8 mouse cellular contexts compared by ENCODE assay signal in genomic region chr7:96778601-96778969, GRCm38 (mm10).
DNase-seq lines count a peak whose midpoint lies in the region; ATAC-seq lines count a peak whose summit lies in the region.

No protein-coding gene starts in this region.

- no peak overlapping the region for H3K4me3 ChIP-seq in hindbrain, embryonic 12.5 days

- intact Hi-C loops in left cerebral cortex, postnatal 4 days (cut with DNase I): loop anchor here (5.0 kb wide), 1 partner anchor 134 kb away; no protein-coding TSS in a partner anchor

- H3K36me3 ChIP-seq in hindbrain, embryonic 12.5 days: no peaks in the 10 kb centered on the region

- peak; percentile 45 to 77 for DNase-seq in adrenal gland, adult (ENCODE audit: inconsistent age in 2 of 2, low spot score in 1 of 2)
- DNase-seq in adrenal gland, adult 8-10 months: no peak
- DNase-seq in left cerebral cortex, postnatal 4 days: peak; percentile 27
- DNase-seq in left cerebral cortex, adult 18-20 months (ENCODE audit: low spot score in 2 of 2): no peak
- peak; percentile 58 for DNase-seq in embryo, embryonic 11 days
- DNase-seq in spleen, adult 12 weeks (ENCODE audit: low spot score): peak; percentile 48
- no peak for DNase-seq in urinary bladder, postnatal 36 days (ENCODE audit: low spot score in 2 of 2)

- H3K27me3 ChIP-seq in hindbrain, embryonic 12.5 days: no peaks in the 10 kb centered on the region

- no peak overlapping the region for H3K9ac ChIP-seq in hindbrain, embryonic 12.5 days

- peaks cover 17% of the 10 kb centered on the region for H3K4me1 ChIP-seq in hindbrain, embryonic 12.5 days

- no peak overlapping the region for H3K4me2 ChIP-seq in hindbrain, embryonic 12.5 days (replicated peaks)

- H3K27ac ChIP-seq in hindbrain, embryonic 12.5 days: no peak overlapping the region

- no peak for ATAC-seq in hindbrain, embryonic 12.5 days (ENCODE audit: low FRiP score)

- WGBS in hindbrain, embryonic 12.5 days: 76% methylated on average over 3 of the region's 3 CpGs

- no peaks in the 10 kb centered on the region for H3K9me3 ChIP-seq in hindbrain, embryonic 12.5 days (replicated peaks)

Comparison
In these comparisons a context has a peak if more than half of its experiments do, and no peak if none do; other contexts are left out.
1. DNase-seq: peak in adrenal gland, adult (2 of 2), left cerebral cortex, postnatal 4 days (single experiment), embryo, embryonic 11 days (single experiment) and spleen, adult 12 weeks (single experiment); none in adrenal gland, adult 8-10 months (single experiment), left cerebral cortex, adult 18-20 months (0 of 2) and urinary bladder, postnatal 36 days (0 of 2).